Mouse (Mus musculus): ENCODE measurements around the gene Ncoa7. TPM values are rescaled to one million over a fixed set of nuclear protein-coding genes. Genes with fewer than 3 reads are reported as not detected.
"Not testable (repeated sequence)": the region's sequence is repeated elsewhere in the genome, so short reads cannot be mapped to it uniquely, and the experiment has no call there.

Ncoa7 gene
- polyA plus RNA-seq, 1 experiment from 2014 or later: 6.4 TPM

- H3K27me3 ChIP-seq (ENCODE audit: control insufficient read depth, insufficient read depth, low read length); H3K27ac ChIP-seq (ENCODE audit: low read depth, low read length); ATAC-seq (ENCODE audit: low FRiP score); H3K4me3 ChIP-seq (ENCODE audit: low read depth, low read length); H3K9me3 ChIP-seq (ENCODE audit: control insufficient read depth, low read length); DNase-seq (ENCODE audit: low spot score, missing footprints); H3K4me1 ChIP-seq (ENCODE audit: control insufficient read depth, insufficient read depth, low read length); H3K36me3 ChIP-seq (ENCODE audit: control insufficient read depth, insufficient read depth, low read length); H3K4me2 ChIP-seq; H3K9ac ChIP-seq (ENCODE audit: low read length): not testable (repeated sequence)
- WGBS: 91% methylated on average over 11 of the region's 11 CpGs
Measured at GRCm38 (mm10) chr10:30628444-30628843, 174.7 kb downstream of the Ncoa7 start.

GRCm38 (mm10) chr10:30627548-30627947 lies 175.6 kb downstream of the Ncoa7 start:
- H3K4me2 ChIP-seq: no peak overlapping the region
- no peak overlapping the region for H3K9ac ChIP-seq (ENCODE audit: low read length)
- no peak overlapping the region for H3K27ac ChIP-seq (ENCODE audit: low read depth, low read length)
- no peaks in the 10 kb centered on the region for H3K27me3 ChIP-seq (ENCODE audit: control insufficient read depth, insufficient read depth, low read length)
- no peaks in the 10 kb centered on the region for H3K9me3 ChIP-seq (ENCODE audit: control insufficient read depth, low read length)
- WGBS: 46% methylated on average over 1 of the region's 1 CpGs
- DNase-seq (ENCODE audit: low spot score, missing footprints) (no peak), ATAC-seq (ENCODE audit: low FRiP score) (no peak)
- H3K4me3 ChIP-seq (ENCODE audit: low read depth, low read length): no peak overlapping the region
- H3K4me1 ChIP-seq (ENCODE audit: control insufficient read depth, insufficient read depth, low read length): no peaks in the 10 kb centered on the region
- H3K36me3 ChIP-seq (ENCODE audit: control insufficient read depth, insufficient read depth, low read length): no peaks in the 10 kb centered on the region

GRCm38 (mm10) chr10:30624161-30625019 lies 178.7 kb downstream of the Ncoa7 start:
- Histone ChIP-seq H3K4me2 (no peak overlapping the region), H3K4me3 (ENCODE audit: low read depth, low read length) (no peak overlapping the region), H3K4me1 (ENCODE audit: control insufficient read depth, insufficient read depth, low read length) (no peaks in the 10 kb centered on the region), H3K9me3 (ENCODE audit: control insufficient read depth, low read length) (no peaks in the 10 kb centered on the region), H3K36me3 (ENCODE audit: control insufficient read depth, insufficient read depth, low read length) (no peaks in the 10 kb centered on the region), H3K27me3 (ENCODE audit: control insufficient read depth, insufficient read depth, low read length) (no peaks in the 10 kb centered on the region), H3K9ac (ENCODE audit: low read length) (no peak overlapping the region), H3K27ac (ENCODE audit: low read depth, low read length) (no peak overlapping the region)
- no peak for DNase-seq (ENCODE audit: low spot score, missing footprints)
- ATAC-seq (ENCODE audit: low FRiP score): no peak
- WGBS: 81% methylated on average over 5 of the region's 5 CpGs

GRCm38 (mm10) chr10:30622928-30623327 lies 180.2 kb downstream of the Ncoa7 start:
- H3K27me3 ChIP-seq (ENCODE audit: control insufficient read depth, insufficient read depth, low read length): no peaks in the 10 kb centered on the region
- ATAC-seq (ENCODE audit: low FRiP score): no peak
- H3K27ac ChIP-seq (ENCODE audit: low read depth, low read length): no peak overlapping the region
- no peaks in the 10 kb centered on the region for H3K9me3 ChIP-seq (ENCODE audit: control insufficient read depth, low read length)
- no peak overlapping the region for H3K4me3 ChIP-seq (ENCODE audit: low read depth, low read length)
- H3K9ac ChIP-seq (ENCODE audit: low read length): no peak overlapping the region
- no peak for DNase-seq (ENCODE audit: low spot score, missing footprints)
- H3K36me3 ChIP-seq (ENCODE audit: control insufficient read depth, insufficient read depth, low read length): no peaks in the 10 kb centered on the region
- no peak overlapping the region for H3K4me2 ChIP-seq
- no peaks in the 10 kb centered on the region for H3K4me1 ChIP-seq (ENCODE audit: control insufficient read depth, insufficient read depth, low read length)

- H3K9ac ChIP-seq (ENCODE audit: low read length): peak overlapping the region; percentile 73
- H3K9me3 ChIP-seq (ENCODE audit: control insufficient read depth, low read length): no peaks in the 10 kb centered on the region
- DNase-seq (ENCODE audit: low spot score, missing footprints) (peak; percentile 85), ATAC-seq (ENCODE audit: low FRiP score) (no peak)
- peak overlapping the region; percentile 64 for H3K4me3 ChIP-seq (ENCODE audit: low read depth, low read length)
- H3K27ac ChIP-seq (ENCODE audit: low read depth, low read length): no peak overlapping the region
- no peaks in the 10 kb centered on the region for H3K27me3 ChIP-seq (ENCODE audit: control insufficient read depth, insufficient read depth, low read length)
- WGBS: 47% methylated on average over 3 of the region's 3 CpGs
- no peaks in the 10 kb centered on the region for H3K4me1 ChIP-seq (ENCODE audit: control insufficient read depth, insufficient read depth, low read length)
- no peaks in the 10 kb centered on the region for H3K36me3 ChIP-seq (ENCODE audit: control insufficient read depth, insufficient read depth, low read length)
- peak overlapping the region; percentile 53 for H3K4me2 ChIP-seq
Measured at GRCm38 (mm10) chr10:30618918-30619210, 184.3 kb downstream of the Ncoa7 start.

GRCm38 (mm10) chr10:30618091-30618917 lies 184.8 kb downstream of the Ncoa7 start:
- Histone ChIP-seq H3K36me3 (ENCODE audit: control insufficient read depth, insufficient read depth, low read length) (no peaks in the 10 kb centered on the region), H3K4me1 (ENCODE audit: control insufficient read depth, insufficient read depth, low read length) (no peaks in the 10 kb centered on the region), H3K9me3 (ENCODE audit: control insufficient read depth, low read length) (no peaks in the 10 kb centered on the region), H3K9ac (ENCODE audit: low read length) (peak overlapping the region; percentile 73), H3K27ac (ENCODE audit: low read depth, low read length) (peak overlapping the region; percentile 70), H3K4me2 (peak overlapping the region; percentile 53), H3K4me3 (ENCODE audit: low read depth, low read length) (peak overlapping the region; percentile 64), H3K27me3 (ENCODE audit: control insufficient read depth, insufficient read depth, low read length) (no peaks in the 10 kb centered on the region)
- WGBS: 2% methylated on average over 49 of the region's 49 CpGs
- peak; percentile 100 for DNase-seq (ENCODE audit: low spot score, missing footprints)
- ATAC-seq (ENCODE audit: low FRiP score): peak; percentile 100

GRCm38 (mm10) chr10:30613039-30613438 lies 190.1 kb downstream of the Ncoa7 start:
- H3K27ac ChIP-seq (ENCODE audit: low read depth, low read length): no peak overlapping the region
- no peak for DNase-seq (ENCODE audit: low spot score, missing footprints)
- no peak for ATAC-seq (ENCODE audit: low FRiP score)
- H3K4me3 ChIP-seq (ENCODE audit: low read depth, low read length): no peak overlapping the region
- no peak overlapping the region for H3K4me2 ChIP-seq
- WGBS: 86% methylated on average over 4 of the region's 4 CpGs
- H3K9me3 ChIP-seq (ENCODE audit: control insufficient read depth, low read length): no peaks in the 10 kb centered on the region
- H3K4me1 ChIP-seq (ENCODE audit: control insufficient read depth, insufficient read depth, low read length): no peaks in the 10 kb centered on the region
- H3K27me3 ChIP-seq (ENCODE audit: control insufficient read depth, insufficient read depth, low read length): no peaks in the 10 kb centered on the region
- H3K36me3 ChIP-seq (ENCODE audit: control insufficient read depth, insufficient read depth, low read length): no peaks in the 10 kb centered on the region
- H3K9ac ChIP-seq (ENCODE audit: low read length): no peak overlapping the region

- H3K27me3 ChIP-seq (ENCODE audit: control insufficient read depth, insufficient read depth, low read length): no peaks in the 10 kb centered on the region
- no peak overlapping the region for H3K4me2 ChIP-seq
- H3K4me3 ChIP-seq (ENCODE audit: low read depth, low read length): no peak overlapping the region
- H3K4me1 ChIP-seq (ENCODE audit: control insufficient read depth, insufficient read depth, low read length): no peaks in the 10 kb centered on the region
- DNase-seq (ENCODE audit: low spot score, missing footprints): no peak
- ATAC-seq (ENCODE audit: low FRiP score): no peak
- no peaks in the 10 kb centered on the region for H3K36me3 ChIP-seq (ENCODE audit: control insufficient read depth, insufficient read depth, low read length)
- no peaks in the 10 kb centered on the region for H3K9me3 ChIP-seq (ENCODE audit: control insufficient read depth, low read length)
- H3K9ac ChIP-seq (ENCODE audit: low read length): no peak overlapping the region
- H3K27ac ChIP-seq (ENCODE audit: low read depth, low read length): no peak overlapping the region
Measured at GRCm38 (mm10) chr10:30609614-30610013, 193.5 kb downstream of the Ncoa7 start.

GRCm38 (mm10) chr10:30608109-30608508 lies 195.0 kb downstream of the Ncoa7 start:
- Histone ChIP-seq H3K4me1 (ENCODE audit: control insufficient read depth, insufficient read depth, low read length) (no peaks in the 10 kb centered on the region), H3K4me3 (ENCODE audit: low read depth, low read length) (no peak overlapping the region), H3K9ac (ENCODE audit: low read length) (no peak overlapping the region), H3K27me3 (ENCODE audit: control insufficient read depth, insufficient read depth, low read length) (no peaks in the 10 kb centered on the region), H3K4me2 (no peak overlapping the region), H3K27ac (ENCODE audit: low read depth, low read length) (no peak overlapping the region), H3K36me3 (ENCODE audit: control insufficient read depth, insufficient read depth, low read length) (no peaks in the 10 kb centered on the region), H3K9me3 (ENCODE audit: control insufficient read depth, low read length) (no peaks in the 10 kb centered on the region)
- DNase-seq (ENCODE audit: low spot score, missing footprints) (no peak), ATAC-seq (ENCODE audit: low FRiP score) (no peak)
- WGBS: 75% methylated on average over 2 of the region's 2 CpGs
